Mouse (Mus musculus) brain, adult 2 months (tissue): ENCODE data around the gene Maff.
A peak's percentile ranks its signal among the peaks of the same experiment; 100 is the strongest.

ENCODE experiments used
- DNase-seq: peaks from one replicate; pipeline ENCODE4 v3.0.0; 2011; ENCODE audit warnings: low read depth, low spot score

The Maff gene

DNA sequence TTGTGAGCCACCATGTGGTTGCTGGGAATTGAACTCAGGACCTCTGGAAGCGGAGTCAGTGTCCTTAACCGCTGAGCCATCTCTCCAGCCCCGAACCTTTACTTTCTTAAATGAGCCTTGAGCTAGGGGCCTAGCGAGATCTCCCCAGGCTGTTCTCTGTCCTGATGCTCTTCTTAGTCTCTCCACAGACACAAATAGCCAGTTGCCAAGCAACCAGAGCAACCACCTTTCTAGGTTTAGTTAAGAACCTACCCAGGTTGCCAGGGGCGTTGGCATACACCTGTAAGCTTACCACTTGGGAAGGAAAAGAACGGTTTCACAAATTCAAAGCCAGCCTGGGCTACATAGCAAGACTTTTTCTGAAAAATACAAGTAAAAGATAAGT is 16.4 kb upstream of the Maff start:
- DNase-seq = peak; percentile 33

DNA sequence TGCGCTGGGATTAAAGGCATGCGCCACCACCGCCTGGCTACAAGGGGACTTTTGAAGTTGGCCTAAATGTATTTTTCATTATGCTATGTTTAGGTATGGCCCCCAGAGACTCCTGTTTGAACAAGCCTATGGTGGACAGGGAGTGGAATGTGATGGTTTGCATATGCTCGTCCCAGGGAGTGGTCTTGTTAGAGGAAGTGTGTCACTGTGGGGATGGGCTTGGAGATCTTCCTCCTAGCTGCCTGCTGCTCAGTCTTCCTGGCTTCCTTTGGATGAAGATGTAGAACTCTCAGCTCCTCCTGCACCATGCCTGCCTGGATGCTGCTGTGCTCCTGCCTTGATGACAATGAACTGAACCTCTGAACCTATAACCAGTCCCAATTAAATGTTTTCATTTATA is 15.9 kb upstream of the Maff start:
- DNase-seq = no peak

- peak; percentile 12 for DNase-seq
Observed at GRCm38 (mm10) chr15:79333409-79333808, 13.0 kb upstream of the Maff start.

- DNase-seq = no peak
Observed at GRCm38 (mm10) chr15:79335061-79335655, 11.3 kb upstream of the Maff start.

DNA sequence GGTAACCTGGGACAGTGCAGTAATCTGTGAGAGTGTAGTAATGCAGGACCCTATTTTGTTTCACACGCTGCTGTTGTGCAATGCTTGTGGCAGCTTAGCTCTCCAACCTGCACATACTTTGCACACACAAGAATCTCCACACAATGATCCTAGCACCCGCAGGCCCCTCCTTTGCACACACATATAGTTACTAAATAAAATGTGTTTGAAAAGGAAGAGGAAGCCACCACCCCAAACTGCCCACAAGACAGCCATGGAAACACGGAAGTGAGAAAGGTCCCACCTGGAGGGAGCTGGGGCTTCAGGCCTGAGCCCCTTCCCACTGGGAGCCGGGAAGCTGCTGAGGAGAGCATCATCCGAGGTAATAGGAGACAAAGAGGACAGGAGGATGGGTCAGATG is 7.4 kb upstream of the Maff start:
- DNase-seq = no peak

DNA sequence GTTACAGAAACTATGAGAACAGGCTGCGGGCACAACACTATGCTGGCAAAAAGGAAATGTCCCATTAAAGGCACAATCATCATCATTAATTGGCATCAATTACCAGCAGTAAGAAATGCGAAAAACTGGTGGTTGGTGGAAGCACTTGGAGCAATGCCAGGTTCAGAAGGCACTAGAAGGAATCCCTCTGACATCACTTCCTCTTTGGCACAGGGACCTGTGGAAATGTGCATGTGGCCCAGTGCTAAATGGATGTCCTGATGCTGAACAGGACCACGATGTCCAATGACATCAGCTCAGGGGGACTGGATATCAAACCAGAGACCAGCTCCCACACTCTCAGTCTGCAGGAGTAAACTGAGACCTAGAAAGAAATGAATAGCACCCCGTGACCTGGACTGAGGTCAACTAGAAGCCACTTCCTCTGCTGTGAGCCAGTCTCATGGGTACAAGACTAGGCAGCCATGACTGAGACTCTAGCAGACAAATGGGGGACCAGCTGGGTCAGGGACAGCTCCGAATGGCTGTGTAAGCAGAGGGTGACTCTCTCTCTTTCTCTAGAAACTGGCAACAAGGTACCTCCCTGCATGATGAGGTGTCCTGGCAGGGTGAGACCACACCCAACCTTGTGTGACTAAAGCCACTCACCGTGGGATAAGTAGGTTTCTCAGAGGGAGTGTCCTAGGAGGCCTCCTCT is 3.6 kb upstream of the Maff start:
- no peak for DNase-seq

GRCm38 (mm10) chr15:79344627-79345026 is 1.8 kb upstream of the Maff start:
- no peak for DNase-seq

DNA sequence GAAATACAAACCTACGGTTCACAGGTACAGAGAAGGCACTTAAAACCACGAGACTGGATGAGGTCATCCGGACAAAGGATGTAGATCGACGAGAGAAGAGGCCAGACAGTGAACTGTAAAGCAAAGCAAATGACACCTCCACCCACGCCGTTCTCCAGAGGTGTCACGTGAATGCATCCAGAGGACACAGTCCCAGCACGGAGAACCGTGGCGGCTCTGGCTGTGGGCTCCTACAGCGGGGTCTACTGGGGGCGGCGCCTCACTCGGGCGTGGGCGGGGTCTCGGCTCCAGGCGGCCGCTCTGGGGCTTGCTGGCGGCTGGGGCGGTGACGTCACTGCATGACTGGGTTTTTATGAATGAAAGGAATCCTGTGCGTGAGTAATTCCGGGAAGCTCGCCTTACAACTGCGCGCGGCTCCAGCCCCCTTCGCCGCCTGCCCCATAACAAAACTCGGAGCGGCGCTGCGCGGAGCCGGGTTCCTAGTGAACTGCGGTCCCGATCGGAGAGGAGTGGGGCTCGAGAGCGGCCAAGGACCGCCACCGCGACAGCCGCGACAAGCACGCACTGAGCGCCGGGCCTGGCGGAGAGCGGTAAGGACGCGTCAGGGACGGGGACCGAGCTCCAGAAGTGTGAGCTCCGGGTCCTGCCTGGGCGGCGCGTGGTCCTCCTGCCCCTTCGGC is 884 bp downstream of the Maff start:
- DNase-seq = peak; percentile 83

DNA sequence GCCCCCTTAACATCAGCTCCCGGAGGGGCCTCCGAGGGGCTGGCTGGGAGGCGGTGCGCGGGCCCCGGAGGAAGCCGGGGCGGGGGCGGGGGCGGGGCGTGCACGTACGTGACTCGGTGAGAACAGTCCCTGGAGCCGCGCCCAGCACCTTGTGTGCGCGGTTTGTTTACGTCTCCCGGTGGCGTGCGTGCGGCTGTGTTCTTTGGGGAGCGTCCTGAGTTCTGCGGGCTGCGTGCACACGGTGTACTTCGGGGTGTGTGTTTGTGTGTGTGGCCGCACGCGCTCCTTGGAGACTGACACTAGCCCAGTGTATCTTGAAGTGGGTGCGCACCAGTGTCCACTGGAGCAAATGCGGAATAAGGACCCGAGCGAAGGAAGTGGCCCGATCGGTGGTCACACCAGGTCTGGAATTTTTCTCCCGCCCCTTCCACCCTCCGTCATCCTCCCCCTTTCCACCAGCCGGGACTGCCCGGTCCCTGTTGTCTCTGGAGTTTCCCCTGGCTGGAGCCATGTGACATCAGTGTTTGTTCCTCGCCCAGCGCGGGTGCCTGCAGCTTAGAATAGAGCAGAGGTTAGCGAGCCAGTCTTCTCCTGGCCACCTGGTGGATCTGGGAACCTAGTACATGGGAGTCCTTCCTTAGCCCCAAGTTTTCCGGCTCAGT is 1.6 kb downstream of the Maff start:
- DNase-seq = peak; percentile 55

GRCm38 (mm10) chr15:79348651-79349050 is 2.2 kb downstream of the Maff start:
- no peak for DNase-seq

DNA sequence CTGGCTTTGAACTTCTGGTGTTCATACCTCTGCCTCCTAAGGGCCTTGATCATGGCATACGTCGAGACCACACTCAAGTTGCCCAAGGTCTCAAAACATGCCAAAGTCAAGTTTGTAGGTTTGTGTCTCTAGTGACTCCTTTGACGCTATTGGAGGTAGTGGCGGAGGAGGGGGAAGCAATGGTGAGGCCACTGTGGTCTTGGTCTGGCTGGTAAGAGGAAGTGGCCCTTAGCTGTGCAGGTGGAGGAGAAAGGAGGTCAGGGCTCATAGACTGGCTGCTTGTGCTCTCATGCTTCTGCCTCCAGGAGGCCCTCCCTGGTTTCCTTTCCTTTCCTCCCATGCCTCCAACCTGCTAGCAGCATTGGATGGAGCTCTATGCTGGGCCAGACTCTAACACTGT is 4.4 kb downstream of the Maff start:
- DNase-seq = no peak

GRCm38 (mm10) chr15:79351331-79351767 is 4.9 kb downstream of the Maff start:
- DNase-seq = no peak

GRCm38 (mm10) chr15:79352479-79352878 is 6.1 kb downstream of the Maff start:
- no peak for DNase-seq

GRCm38 (mm10) chr15:79353690-79354305 is 7.4 kb downstream of the Maff start:
- DNase-seq = no peak

DNA sequence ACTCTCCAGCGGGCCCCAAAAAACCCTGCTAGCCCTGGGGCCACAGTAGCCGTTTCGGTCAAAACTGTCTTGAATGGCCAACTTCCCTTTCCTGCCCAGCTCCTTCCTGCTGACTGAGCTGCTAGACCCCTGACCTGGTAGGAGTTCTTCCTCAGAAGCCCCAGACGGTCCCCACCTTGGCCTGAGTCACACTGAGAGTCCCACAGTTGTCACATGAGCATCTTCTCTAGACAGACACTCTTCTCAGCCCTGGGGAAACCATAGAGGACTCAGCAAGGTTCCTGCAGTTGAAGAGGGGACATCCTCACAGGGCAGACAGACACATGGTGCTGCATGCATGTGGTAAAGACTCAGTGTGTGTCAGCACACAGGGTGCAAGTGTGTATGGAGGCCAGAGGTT is 8.2 kb downstream of the Maff start:
- DNase-seq = no peak

GRCm38 (mm10) chr15:79356481-79356880 is 10.1 kb downstream of the Maff start:
- DNase-seq = no peak

DNA sequence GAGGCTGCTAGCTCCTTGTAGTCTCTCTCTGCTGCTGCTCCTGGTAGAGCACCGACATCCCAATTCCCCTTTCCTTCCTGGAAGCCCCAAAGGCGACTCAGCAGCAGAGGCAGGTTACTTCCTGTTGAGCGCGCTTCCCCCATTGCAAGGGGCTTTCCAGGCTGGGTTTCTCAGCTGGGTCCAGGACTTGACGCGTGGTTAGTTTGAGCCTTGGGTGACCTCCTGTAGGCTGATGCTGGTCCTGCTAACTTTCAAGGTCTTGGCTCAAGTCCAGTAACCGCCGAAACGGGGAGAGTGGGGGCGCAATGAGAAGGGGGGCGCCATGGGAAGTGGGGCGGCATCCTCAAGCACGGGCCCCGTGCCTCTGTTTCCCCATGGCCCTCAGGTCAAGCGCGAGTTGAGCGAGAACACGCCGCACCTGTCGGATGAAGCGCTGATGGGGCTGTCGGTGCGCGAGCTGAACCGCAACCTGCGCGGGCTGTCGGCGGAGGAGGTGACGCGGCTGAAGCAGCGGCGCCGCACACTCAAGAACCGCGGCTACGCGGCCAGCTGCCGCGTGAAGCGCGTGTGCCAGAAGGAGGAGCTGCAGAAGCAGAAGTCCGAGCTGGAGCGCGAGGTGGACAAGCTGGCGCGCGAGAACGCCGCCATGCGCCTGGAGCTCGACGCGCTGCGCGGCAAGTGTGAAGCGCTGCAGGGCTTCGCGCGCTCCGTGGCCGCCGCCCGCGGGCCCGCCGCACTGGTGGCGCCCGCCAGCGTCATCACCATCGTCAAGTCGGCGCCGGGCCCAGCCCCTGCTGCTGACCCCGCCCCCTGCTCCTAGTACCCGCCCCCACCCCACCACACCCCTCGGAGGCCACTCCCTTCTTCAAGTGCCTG is 10.9 kb downstream of the Maff start:
- peak; percentile 83 for DNase-seq

GRCm38 (mm10) chr15:79357974-79358690 is 11.7 kb downstream of the Maff start:
- DNase-seq = no peak

- DNase-seq = no peak
Observed at GRCm38 (mm10) chr15:79359954-79360353, 13.5 kb downstream of the Maff start.

GRCm38 (mm10) chr15:79360371-79360770 is 13.9 kb downstream of the Maff start:
- DNase-seq = peak; percentile 63
